Mouse (Mus musculus) erythroblast, embryonic 14.5 days (primary cell): Measurements from ENCODE around the gene Npnt. TPM values are rescaled to one million over a fixed set of nuclear protein-coding genes. Genes with fewer than 3 reads are reported as not detected.

Experiments
- H3K27me3 ChIP-seq: 2 replicates; pipeline ENCODE4 v1.6.1; 2012; ENCODE audit warnings: inconsistent platforms; ENCODE audit not compliant: control insufficient read depth
- H3K36me3 ChIP-seq: 2 replicates; pipeline ENCODE4 v1.6.1; 2012; ENCODE audit warnings: mild to moderate bottlenecking, inconsistent platforms; ENCODE audit not compliant: control insufficient read depth
- H3K4me1 ChIP-seq: 2 replicates; pipeline ENCODE4 v1.6.1; 2012; ENCODE audit warnings: inconsistent platforms; ENCODE audit not compliant: control insufficient read depth
- H3K4me3 ChIP-seq: replicated peaks from 2 replicates; pipeline ENCODE3; 2012; ENCODE audit warnings: moderate library complexity, mild to moderate bottlenecking, inconsistent platforms
- H3K9me3 ChIP-seq: 2 replicates; pipeline ENCODE4 v1.6.1; 2012; ENCODE audit warnings: low read length, inconsistent platforms, mixed read lengths; ENCODE audit not compliant: control insufficient read depth
- GATA1 ChIP-seq: IDR thresholded peaks from 2 replicates; pipeline ENCODE4 v1.6.1; 2012; ENCODE audit warnings: low read length, inconsistent platforms, mixed read lengths
- TAL1 ChIP-seq: IDR thresholded peaks from 3 replicates; pipeline ENCODE4 v1.6.1; 2012; ENCODE audit warnings: low read length, inconsistent platforms, mixed read lengths
- polyA plus RNA-seq: library from polyadenylated mRNA; stranded (reverse); fragments of >175 nt; gene quantifications from 2 replicates; pipeline ENCODE4 v1.2.3, GENCODE M21; 2012

Gene Npnt
- polyA plus RNA-seq, 1 experiment, result not detected

DNA sequence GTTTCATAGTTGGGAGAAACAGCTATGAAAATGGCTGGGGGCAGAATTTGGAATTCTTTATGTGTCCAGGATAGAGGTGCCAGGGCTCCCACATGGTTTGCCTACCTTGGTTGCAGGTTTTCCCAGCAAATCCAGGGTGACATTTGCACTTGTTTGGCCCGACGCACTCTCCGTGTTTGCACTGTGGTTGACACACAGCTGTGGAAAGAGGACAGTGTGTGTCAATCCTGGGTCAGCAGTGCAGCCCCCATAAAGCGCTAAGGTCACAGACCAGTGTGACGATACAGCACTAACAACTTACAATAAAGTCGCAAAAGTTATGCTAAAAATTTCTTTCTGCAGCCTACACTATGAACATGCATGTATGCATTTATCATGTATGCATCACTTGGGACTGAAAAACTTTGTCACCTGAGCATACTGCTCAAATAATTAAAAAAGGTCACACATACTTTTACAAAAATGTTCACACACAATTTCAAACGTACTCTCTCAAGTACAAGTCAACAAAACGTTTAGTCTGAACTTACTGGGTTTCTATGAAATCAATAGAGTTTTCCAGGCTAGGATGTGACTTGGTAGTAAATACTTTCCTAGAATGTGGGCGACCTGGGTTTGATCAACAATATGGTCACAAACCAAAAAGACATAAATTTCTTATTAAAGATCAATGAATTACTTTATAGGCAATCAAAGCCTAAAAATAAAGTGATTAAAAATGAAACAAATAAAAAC is 32.6 kb downstream of the Npnt start:
- no peaks in the 10 kb centered on the region for H3K36me3 ChIP-seq

DNA sequence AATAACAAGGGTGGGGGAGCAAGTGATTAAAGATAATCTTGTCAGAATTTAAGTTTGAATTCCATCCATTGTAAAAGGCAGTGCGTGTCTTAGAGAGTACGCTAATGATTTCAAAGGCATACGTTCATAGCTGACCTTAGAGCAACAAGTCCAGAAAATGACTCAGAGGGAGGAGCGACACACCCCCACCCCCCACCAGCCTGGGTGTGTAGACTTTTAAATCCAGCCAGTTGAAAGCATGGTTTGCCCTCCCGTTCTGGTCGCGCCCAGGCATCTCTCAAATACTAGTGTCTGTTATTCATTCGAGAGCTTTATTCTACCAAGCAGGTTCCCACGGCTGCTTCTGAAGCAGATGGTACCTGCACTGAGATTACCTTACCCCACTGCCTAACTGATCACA is 34.4 kb downstream of the Npnt start:
- no peaks in the 10 kb centered on the region for H3K4me1 ChIP-seq
- no peaks in the 10 kb centered on the region for H3K9me3 ChIP-seq
- no peaks in the 10 kb centered on the region for H3K36me3 ChIP-seq
- TF ChIP-seq TAL1, result no peak
- no peak for TF ChIP-seq GATA1
- H3K27me3 ChIP-seq, result no peaks in the 10 kb centered on the region
- H3K4me3 ChIP-seq, result no peak overlapping the region

More for the DNA sequence above, 32.6 kb downstream of the Npnt start:
- Histone ChIP-seq H3K4me3 (no peak overlapping the region), H3K4me1 (no peaks in the 10 kb centered on the region), H3K9me3 (no peaks in the 10 kb centered on the region), H3K27me3 (no peaks in the 10 kb centered on the region)
- no peak for TF ChIP-seq TAL1
- no peak for TF ChIP-seq GATA1

DNA sequence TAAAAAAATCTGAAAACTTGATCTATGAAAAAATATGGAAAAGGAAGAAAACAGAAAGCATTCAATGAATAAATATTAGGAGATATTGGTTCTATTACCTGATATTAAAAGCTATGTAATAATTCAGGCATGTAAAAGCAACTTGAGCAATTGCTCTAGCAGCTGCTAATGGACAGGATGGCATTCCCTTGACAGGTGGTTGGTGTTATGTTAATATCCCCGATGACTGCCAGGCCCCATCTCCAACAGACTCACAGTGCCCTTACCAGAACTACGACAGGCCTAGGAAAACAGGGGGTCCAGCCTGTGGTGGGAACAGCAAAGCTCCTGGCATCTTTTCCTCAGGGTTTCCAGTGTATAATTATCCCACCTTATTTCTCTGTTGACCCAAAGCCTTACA is 37.7 kb downstream of the Npnt start:
- H3K4me3 ChIP-seq, result no peak overlapping the region

GRCm38 (mm10) chr3:132911716-132912115 is 38.4 kb downstream of the Npnt start:
- TF ChIP-seq TAL1 (no peak), GATA1 (no peak)
- Histone ChIP-seq H3K4me1 (no peaks in the 10 kb centered on the region), H3K9me3 (no peaks in the 10 kb centered on the region)

More for the DNA sequence above, 37.7 kb downstream of the Npnt start:
- Histone ChIP-seq H3K9me3 (no peaks in the 10 kb centered on the region), H3K4me1 (no peaks in the 10 kb centered on the region), H3K36me3 (no peaks in the 10 kb centered on the region), H3K27me3 (no peaks in the 10 kb centered on the region)
- TF ChIP-seq GATA1, result no peak
- TF ChIP-seq TAL1, result no peak

DNA sequence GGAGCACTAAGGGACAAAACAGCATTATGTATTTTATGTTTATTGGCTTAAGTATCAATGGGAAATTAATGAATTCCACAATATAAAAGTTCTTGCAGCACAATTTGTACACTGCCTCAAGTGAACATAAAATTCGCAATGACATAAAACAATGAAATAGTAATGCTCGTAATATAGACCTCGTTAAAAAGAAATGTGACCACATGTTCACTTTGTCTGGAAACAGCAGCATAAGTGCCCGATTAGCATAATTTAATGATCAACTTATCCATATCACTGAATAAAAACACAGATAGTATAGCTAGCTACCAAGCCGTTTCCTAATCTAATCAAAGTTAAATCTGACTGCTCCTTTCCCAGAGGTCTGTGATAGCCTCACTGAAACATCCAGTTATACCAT is 39.4 kb downstream of the Npnt start:
- TF ChIP-seq TAL1 (no peak), GATA1 (no peak)
- Histone ChIP-seq H3K4me1 (no peaks in the 10 kb centered on the region), H3K4me3 (no peak overlapping the region), H3K9me3 (no peaks in the 10 kb centered on the region), H3K27me3 (no peaks in the 10 kb centered on the region), H3K36me3 (no peaks in the 10 kb centered on the region)

More at GRCm38 (mm10) chr3:132911716-132912115, 38.4 kb downstream of the Npnt start:
- H3K27me3 ChIP-seq, result no peaks in the 10 kb centered on the region
- no peaks in the 10 kb centered on the region for H3K36me3 ChIP-seq
- H3K4me3 ChIP-seq, result no peak overlapping the region

GRCm38 (mm10) chr3:132909736-132910135 is 40.4 kb downstream of the Npnt start:
- H3K4me3 ChIP-seq, result no peak overlapping the region
- H3K36me3 ChIP-seq, result no peaks in the 10 kb centered on the region
- H3K27me3 ChIP-seq, result no peaks in the 10 kb centered on the region
- no peak for TF ChIP-seq GATA1
- no peak for TF ChIP-seq TAL1
- H3K9me3 ChIP-seq, result no peaks in the 10 kb centered on the region
- no peaks in the 10 kb centered on the region for H3K4me1 ChIP-seq

GRCm38 (mm10) chr3:132907506-132908203 is 42.4 kb downstream of the Npnt start:
- H3K4me3 ChIP-seq, result no peak overlapping the region
- H3K9me3 ChIP-seq, result no peaks in the 10 kb centered on the region
- H3K36me3 ChIP-seq, result no peaks in the 10 kb centered on the region
- H3K27me3 ChIP-seq, result no peaks in the 10 kb centered on the region
- no peak for TF ChIP-seq TAL1
- TF ChIP-seq GATA1, result no peak
- H3K4me1 ChIP-seq, result no peaks in the 10 kb centered on the region

DNA sequence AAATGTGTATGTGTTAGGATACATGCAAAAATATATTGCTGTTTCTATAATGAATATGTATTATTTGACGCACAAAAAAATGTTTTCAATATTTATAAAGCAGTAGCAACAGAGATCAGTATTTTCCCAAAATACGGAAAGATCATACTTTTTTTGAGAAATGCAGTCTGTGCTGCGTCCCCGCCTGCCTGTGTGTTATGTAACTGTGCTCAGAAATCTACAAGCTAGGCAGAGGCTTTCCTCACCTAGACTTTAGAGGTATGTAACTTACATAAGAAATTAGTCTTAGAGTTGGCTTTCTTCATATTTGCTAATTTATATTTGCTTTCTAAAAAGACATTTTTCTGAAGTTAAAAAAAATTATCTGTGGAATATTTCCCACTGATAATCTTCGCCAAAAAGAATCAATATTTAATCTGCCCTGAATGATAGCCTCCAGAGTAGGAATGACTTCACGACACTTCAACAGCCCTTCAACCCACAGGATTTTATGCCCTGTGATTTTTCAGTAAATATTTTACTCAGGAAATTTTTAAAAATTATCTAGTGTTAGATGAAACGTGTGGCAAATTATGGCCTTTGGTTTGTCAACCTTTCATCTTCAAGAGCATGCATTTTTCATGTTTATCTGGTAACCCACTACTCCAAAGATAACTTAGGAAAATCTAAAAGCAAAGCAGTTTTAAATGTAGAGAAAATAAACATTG is 44.7 kb downstream of the Npnt start:
- Histone ChIP-seq H3K4me3 (no peak overlapping the region), H3K27me3 (no peaks in the 10 kb centered on the region), H3K9me3 (no peaks in the 10 kb centered on the region), H3K36me3 (no peaks in the 10 kb centered on the region), H3K4me1 (no peaks in the 10 kb centered on the region)
- no peak for TF ChIP-seq GATA1

DNA sequence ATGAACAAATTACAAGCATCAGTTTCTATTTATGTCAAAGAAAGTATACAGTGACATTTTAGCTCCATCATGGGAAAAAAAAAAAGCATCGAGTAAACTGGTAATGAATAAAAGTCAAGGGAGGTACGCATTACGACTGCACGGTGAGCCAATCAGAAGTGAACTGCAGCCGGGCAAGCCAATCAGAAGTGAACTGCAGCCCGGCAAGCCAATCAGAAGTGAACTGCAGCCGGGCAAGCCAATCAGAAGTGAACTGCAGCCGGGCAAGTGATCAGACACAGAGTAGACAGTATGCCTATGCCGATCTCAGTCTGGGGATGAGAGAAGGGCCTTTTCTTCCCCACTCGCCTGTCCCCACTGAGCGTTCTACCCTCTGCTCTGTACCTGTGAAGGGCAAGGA is 46.7 kb downstream of the Npnt start:
- H3K36me3 ChIP-seq, result no peaks in the 10 kb centered on the region
- no peaks in the 10 kb centered on the region for H3K4me1 ChIP-seq
- H3K4me3 ChIP-seq, result no peak overlapping the region
- no peak for TF ChIP-seq TAL1
- TF ChIP-seq GATA1, result no peak
- H3K27me3 ChIP-seq, result no peaks in the 10 kb centered on the region
- no peaks in the 10 kb centered on the region for H3K9me3 ChIP-seq
